Mouse (Mus musculus): ENCODE results near the gene Olfr56.
A peak's percentile ranks its signal among the peaks of the same experiment; 100 is the strongest.

Olfr56 gene

GRCm38 (mm10) chr11:49092786-49093185 lies 114.1 kb downstream of the Olfr56 start:
- DNase-seq: no peak

DNA sequence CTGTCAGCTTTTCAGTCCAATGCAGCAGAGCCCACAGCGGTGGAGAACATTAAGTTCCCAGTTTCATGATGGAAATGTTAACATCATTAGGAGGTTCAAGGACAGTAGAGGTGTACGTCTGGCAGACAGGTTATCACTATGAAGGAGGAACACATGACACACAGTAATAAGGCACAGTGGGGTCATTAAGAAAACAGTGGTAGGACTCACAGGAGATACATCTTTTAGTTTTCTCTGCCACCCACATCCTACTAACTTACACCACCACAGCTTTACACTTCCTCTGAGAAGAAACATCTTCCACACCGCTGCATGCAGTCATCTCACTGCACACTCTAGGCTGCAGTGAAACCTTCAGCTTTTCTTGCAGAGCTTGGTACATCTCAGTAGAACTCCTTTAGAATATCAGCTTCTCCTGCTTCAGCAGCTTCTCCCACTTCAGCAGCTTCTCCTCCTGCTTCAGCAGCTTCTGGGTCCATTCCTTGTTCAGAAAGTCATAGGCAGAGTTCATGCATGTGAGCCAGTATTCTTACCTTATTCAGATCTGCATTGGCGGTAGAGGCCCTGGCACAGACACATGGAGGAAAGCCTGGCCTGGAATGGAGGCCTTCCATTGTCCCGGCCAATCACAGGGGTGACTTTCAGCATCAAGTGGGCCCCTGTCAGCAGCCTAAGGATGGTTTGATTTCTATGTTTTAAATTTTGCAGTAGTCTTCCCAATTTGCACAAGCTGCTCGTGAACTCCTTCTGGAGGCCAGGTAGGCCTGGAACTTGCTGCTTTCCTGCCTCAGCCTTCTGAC lies 115.4 kb downstream of the Olfr56 start:
- DNase-seq: no peak

DNA sequence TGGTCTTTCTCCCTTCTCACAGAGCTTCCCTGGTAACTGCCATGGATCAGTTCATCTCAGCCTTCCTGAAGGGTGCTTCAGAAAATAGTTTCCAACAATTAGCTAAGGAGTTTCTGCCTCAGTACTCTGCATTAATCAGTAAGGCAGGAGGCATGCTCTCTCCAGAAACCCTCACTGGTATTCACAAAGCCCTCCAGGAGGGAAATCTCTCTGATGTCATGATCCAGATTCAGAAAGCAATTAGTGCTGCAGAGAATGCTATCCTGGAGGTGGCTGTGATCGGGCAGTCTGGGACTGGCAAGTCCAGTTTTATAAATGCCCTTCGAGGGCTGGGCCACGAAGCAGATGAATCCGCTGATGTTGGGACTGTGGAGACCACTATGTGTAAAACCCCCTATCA lies 116.7 kb downstream of the Olfr56 start:
- no peak for DNase-seq

GRCm38 (mm10) chr11:49100409-49100808 lies 121.7 kb downstream of the Olfr56 start:
- no peak for DNase-seq

DNA sequence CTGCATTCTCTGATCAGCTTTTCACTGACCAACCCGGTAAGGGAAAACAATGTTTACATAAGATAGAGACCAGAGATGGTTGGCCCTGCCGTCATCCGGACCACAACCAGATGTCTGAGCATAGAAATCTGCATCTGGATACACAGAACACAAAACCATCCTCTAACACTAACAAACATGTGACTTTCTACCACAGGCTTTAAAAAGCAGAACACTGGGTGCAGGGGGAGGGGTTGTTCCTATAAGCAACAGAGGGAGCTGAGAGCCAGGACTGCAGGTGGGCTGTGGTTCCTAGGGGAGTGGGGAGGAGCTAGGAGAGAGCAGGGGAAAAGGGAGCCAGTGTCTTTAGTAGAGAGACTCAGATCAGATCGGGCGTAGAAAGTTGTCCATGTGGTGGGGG lies 122.8 kb downstream of the Olfr56 start:
- DNase-seq: no peak

DNA sequence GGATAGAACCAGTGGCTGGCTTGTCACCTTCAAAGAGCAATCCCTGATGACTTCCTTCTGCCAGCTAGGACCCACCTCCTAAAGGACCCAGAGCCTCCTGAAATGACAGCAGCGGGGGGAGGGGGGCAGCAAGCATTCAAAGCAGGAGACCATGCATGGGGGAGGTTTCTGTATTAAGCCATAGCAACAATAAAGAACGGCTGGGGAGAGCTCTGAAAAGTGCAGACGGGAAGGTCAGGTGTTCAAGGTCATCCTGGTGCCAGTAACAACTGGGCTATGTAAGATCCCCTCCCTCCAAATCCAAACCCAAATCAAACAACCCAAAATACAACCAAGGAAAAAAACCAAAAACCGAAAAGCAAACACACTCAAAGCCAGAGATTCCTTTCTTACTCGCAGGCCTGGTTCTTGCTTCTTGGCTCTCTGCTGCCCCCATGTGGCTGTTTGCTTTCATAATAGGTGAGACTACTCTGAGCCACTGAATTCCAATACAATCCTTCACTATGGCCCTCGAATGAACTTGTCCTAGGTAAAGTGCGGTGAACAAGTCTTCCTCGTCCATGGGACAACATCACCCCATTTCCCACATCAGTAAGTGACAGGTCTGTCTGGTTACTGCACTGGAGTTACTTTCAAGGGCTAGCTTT lies 124.5 kb downstream of the Olfr56 start:
- peak; percentile 98 for DNase-seq

DNA sequence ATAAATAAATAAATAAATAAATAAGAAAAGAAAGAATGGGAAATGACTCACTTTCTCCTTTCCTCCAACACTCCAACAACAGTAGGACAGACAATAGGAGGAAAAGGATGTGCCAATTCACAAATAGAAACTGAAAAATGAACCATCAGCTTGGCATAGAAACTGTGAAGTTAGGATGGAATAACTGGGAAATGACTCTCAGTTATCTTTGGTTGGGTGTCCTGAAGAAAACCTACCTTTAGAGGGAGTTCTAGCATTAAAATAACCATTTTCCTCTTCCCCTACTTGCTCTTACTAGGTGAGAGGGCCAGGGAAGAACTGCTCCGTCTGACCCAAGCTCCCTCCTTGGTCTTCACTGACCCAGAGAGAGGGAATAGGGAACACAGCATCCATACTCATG lies 127.1 kb downstream of the Olfr56 start:
- no peak for DNase-seq

DNA sequence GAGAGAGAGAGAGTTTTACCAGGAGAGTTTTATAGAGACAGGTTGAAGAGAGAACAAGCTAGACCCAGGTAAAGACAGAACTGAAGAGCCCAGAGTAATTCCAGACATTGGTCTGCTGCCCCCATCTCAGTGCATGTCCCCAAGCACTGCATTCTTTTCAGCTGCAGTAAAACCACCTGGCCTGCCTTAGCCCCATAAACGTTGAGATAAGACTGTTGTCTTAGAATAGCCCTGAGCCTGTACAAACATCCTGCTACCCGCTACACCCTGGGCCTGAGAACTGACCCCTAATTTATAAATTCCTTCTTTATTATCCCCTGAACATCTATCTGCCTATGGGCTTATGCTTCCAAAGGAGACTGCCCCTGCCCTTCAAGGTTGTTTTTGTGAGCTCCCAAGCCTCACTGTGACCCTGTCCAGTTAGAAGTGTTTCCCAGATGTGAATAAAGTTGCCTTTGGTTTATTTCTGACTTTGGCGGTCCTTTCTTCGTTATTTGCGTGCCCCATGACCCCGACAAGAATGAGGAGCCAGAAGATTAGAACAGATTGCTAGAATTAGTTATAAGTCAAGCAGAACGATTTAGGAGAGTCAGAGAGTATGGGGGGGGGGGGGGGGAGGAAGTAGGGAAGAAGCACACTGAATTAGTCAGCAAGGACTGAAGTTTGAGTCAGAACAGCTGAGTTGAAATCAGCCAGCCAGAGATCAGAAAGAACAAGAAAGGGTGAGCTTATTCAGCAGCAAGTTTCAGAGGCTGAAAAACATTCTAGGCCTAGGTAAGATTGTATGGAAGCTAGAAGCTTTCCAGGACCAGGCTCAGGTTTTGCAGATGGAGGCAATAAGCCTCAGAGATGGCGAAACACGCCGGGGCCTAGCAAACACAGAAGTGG lies 129.2 kb downstream of the Olfr56 start:
- DNase-seq: no peak

DNA sequence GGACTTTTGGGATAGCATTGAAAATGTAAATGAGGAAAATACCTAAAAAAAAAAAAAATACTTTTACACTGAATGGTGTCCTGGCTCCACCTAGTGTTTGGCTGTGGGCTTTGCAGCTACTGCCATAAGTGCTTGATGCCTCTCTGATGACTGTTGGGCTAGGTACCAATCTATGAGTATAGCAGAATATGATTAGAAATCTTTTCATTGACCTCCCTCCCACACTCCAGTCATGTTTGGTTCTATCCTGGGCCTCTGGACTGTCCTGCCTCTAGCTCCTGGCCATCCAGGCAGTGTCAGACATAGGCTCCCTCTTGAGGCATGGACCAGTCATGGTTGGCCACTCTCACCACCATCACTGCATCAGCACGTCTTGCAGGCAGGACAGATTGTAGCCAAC lies 130.1 kb downstream of the Olfr56 start:
- DNase-seq: peak; percentile 13

GRCm38 (mm10) chr11:49111000-49111399 lies 132.3 kb downstream of the Olfr56 start:
- no peak for DNase-seq

GRCm38 (mm10) chr11:49112624-49113219 lies 134.0 kb downstream of the Olfr56 start:
- no peak for DNase-seq

- no peak for DNase-seq
These were observed 135.5 kb downstream of the Olfr56 start for GRCm38 (mm10) chr11:49114158-49114557.

DNA sequence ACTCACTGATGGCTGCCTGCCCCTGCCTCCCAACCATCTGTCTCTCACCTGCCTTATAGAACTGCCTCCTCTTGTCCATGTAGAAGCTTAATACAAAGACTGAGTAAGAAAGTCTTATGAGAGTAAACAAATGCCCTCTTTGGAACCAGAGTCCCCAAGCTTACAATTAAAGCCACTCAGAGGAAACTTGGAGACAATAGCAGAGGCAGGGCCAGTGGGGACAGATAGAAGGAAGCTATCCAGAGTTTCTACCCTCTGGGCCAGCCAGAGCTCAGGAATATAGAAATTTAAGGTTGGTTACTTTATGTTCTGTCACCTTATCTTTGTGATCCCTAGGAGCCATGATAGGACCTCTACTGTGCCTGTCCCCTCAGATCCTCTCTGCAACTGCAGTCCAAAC lies 136.1 kb downstream of the Olfr56 start, which contains the start of gene Olfr1396:
Gene Olfr1396 (minus strand): TSS at position 101 of the 400 bp plus-strand sequence.
- DNase-seq: no peak

DNA sequence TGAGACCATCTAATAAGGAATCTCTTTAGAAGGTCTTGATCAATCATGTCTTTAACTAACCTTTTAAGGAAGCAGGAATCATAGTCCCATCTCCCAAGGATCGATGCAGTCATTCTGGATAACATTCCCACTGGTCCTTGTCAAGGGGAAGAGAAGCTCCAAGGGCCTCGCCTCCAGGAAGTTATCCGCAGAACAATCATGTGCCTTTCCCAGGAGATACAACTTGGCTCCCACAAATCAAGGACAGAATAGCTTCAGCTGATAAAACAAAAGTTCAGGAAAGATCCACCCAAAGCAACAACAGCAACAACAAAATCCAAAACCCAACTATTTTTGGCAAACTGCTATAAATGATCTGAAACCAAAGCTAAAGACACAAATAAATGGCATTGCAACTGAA lies 140.9 kb downstream of the Olfr56 start:
- DNase-seq: no peak

GRCm38 (mm10) chr11:49124169-49124568 lies 145.5 kb downstream of the Olfr56 start:
- DNase-seq: no peak

GRCm38 (mm10) chr11:49141974-49142373 lies 163.3 kb downstream of the Olfr56 start, which contains the start of gene Olfr1395:
Gene Olfr1395 (plus strand): TSS chr11:49142274.
- DNase-seq: no peak

- DNase-seq: no peak
These were observed 175.4 kb downstream of the Olfr56 start, which contains the start of gene Olfr1394 for GRCm38 (mm10) chr11:49154077-49154476. Gene Olfr1394 (plus strand): TSS chr11:49154377.

GRCm38 (mm10) chr11:49156821-49157814 lies 178.4 kb downstream of the Olfr56 start:
- no peak for DNase-seq

DNA sequence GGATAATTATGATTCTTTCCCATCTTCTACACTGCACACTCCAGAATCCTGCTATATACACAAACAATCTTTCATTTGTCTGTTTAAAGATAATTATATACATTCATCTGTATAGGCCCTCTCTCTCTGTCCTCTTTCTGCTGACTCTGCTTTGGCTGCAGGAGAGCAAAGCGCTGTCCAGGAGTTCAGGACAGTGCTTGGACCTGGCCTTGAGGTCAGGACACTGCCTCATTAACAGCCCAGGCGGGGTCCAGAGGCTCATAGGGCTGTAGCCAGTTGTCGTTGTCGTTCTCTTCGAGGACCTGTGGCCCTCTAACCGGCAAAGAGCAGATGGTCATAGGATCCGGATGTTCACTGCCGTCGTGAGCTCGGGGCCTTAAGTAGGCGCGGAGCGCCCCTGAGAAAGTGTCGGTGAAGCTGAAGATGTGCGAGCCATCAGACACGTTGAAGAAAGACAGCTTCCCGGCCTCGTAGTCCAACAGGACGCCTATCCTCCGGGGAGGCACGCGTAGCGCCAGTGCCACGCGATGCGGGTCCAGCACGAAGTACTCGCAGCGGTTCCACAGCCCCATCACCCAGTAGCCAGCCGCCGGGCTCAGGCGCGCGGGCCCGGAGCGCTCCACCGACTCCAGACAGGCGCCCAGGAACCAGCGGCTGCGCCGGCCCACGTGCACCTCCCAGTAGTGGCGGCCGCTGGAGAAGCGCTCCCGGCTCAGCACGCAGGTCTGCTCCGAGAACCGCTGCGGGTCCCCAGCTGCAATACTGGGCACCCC lies 190.3 kb downstream of the Olfr56 start:
- peak; percentile 40 for DNase-seq

DNA sequence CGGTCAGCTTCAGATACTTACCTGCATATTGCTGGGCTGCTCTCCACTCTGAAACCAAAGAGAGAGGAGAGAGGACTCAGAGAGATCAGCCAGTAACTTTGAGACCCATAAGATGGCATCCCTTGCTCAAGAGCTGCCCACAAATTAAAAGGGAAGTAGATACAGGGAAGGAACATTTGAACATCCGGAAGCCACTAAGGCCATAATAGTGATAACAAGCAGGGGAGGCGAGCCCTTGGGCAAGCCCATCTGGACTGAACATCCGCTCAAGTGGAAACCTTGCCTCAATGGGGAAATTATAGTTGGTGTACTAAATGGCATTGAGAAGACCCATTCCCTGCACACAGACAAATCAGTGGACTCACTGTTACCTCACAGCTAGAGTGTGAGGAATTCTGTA lies 191.9 kb downstream of the Olfr56 start:
- no peak for DNase-seq

DNA sequence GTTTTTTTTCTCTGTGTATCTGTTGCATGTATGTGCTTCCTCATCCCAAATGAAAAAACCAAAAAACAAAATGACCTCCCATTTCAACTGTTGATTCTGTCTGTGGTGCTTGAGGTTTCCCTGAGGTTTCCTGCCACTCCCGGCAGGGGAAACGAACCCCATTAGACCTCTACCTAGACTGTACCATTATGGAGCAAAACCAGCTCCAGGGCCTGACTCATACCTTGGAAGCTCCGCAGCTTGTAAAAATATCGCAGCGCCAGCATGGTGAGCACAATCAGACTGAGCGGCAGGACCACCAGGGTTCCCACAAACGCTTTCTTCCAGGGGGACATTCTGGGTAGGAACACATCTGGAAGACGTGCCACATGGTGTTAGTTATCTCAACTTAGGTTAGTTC lies 196.7 kb downstream of the Olfr56 start:
- DNase-seq: no peak

Data from right cerebral cortex, postnatal 4 days (tissue).